Mouse (Mus musculus) neutrophil, adult 65 days (primary cell): ENCODE measurements around the gene Cdr1. TPM values are rescaled to one million over a fixed set of nuclear protein-coding genes. Genes with fewer than 3 reads are reported as not detected.

Source experiments
- total RNA-seq: library from RNA; stranded (reverse); gene quantifications from 2 replicates; pipeline ENCODE4 v1.2.4, GENCODE M21; 2023

Gene Cdr1
- total RNA-seq: not detected in 2 replicates

DNA sequence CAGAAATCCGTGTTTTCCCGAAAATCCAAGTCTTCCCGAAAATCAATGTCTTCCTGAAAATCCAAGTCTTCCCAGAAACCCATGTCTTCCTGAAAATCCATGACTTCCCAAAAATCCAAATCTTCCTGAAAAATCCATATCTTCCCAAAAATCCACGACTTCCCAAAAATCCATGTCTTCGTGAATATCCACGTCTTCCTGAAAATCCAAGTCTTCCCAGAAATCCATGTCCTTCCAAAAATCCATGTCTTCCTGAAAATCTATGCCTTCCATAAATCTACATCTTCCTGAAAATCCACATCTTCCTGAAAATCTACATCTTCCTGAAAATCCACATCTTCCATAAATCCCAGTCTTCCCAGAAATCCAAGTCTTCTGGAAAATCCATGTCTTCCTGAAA is at the start of gene Cdr1:
Gene Cdr1 (minus strand): TSS at position 101 of the 400 bp plus-strand sequence.

